Mouse (Mus musculus): ENCODE measurements around the gene Apba3.

Gene Apba3

DNA sequence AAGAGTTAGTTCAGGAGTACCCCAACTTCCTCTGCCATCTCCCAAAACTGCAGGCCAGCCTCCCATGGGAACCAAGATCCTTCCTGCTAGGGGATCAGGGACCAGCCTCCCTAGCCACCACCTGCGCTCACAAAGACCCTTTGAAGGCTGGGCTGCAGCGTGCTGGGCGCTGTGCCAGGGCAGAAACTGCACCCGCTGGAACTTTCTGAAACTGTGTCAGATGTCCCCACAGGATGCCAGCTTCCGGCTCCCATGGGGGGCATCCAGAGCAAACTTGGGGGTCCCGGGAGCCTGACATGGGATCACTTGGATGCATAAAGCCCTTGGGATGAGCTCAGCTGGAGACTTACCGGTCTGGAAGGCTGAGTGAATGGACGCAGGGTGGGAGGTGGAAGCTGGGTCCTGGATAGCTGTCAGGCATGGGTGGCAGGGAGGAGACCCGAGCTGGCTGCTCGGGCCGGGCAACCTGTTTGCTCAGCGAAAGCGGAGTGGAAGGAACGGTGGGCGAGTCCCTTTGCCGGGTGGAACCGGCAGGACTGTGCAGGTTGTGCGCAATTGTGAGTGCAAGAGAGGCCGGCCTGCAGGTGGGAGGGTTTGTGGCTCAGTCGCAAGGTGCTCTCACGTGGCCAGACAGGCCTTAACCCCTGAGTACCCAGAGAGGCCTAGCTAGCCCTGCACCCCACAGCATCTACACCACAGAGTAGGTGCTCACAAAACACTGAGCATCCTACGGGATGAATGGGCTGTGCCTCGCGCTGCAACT, 24.1 kb downstream of the Apba3 start:
- no peak for DNase-seq (ENCODE audit: low read depth, low spot score)

DNA sequence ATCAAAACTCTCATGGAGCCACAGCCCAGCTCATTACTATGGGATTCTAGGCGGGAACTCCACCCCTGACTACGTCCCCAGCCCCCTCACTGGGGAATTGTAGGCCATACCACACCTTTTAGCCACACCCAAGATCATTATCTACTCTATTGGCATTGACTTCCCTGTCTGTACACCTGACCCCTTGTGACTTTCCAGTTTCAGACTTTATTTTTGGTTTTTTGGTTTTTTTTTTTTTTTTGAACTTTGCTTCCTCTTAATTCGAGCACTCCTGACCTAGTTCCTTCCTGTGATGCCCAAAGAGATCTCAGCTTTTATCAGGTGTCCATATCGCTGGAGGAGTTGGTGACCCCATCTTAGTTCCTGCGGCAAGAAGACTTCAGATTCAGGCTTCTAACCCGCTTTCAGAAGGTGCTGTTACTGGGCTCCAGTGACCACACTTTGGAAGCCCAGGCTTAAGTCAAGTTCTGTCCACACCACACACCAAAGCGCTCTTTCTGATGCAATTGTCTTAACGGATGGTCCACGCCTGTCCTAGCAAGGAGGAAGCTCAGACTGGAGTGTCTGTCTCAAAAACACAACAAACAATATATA, 24.8 kb downstream of the Apba3 start, which contains the start of gene Tjp3:
TSS of gene Tjp3 (minus strand) at position 71 of the 594 bp plus-strand sequence.
- DNase-seq (ENCODE audit: low read depth, low spot score), result no peak

DNA sequence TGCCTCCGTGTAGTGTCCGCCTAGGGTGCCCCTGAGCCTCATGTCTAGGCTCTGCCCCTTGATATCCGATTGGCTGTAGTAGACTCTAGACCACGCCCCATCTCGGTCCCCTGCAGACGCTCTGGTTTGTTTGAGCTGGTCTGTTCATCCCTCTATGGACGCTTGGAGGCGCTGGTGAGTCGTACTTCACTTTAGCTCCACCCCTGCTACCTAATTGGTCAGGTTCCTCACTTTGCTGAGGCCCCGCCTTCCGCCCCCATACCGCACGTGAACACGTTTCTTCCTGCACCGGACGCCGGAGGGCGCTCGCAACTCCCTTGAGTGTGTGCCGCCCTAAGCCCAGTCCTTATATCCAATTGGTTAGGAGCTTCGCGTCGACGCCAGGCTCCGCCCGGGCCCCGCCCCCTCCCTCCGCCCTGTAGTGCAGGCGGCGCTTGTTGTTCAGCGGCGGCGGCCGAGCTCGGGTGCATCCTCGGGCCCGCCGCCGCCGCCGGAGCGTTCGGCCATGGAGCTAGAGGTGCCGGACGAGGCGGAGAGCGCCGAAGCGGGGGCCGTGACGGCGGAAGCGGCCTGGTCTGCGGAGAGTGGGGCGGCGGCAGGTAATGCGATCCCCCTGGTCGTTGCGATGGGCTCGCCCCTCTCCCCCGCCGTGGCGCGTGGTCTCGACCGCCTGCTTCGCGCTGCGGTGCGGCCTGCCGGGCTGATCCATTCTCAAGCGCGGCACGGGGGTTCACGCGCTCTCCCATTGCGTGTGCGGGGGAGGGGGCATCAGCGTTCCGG, 26.0 kb downstream of the Apba3 start, which contains the start of gene Pip5k1c:
TSS of gene Pip5k1c (plus strand) at position 410 of the 780 bp plus-strand sequence.
- DNase-seq (ENCODE audit: low read depth, low spot score), result peak; percentile 99

DNA sequence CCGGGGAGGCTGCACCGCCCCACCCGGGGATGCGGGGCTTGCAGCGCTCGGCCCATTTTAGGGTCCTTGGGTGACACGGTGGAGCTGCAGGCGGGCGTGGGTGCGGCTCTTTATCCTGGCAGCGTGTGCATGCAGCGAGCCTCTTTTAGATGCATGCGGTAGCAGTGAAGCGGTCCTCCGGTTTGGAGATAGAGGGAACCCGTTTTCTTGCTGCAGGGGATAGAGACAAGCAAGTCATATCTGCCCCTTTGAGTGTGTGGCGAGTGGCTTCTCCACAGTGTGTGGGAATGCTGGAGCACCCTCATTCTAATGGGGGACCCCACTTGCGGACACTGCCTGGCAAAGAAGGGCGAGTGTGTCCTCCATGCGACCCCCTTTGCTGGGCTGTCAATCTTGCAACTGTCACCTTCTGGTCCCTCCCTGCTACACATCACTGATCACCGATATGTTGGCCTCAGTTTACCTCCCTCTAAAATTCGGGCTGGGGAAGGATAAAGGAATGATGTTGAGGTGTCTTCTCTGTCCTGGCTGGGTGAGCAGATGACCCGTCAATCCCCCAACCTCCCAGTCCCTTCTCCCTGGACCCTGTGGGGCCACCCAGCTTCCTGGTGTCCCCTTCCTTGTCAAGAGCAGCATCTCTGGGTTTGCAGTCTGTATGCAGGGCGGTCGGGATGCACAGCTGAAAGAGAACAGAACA, 26.7 kb downstream of the Apba3 start:
- peak; percentile 63 for DNase-seq (ENCODE audit: low read depth, low spot score)

DNA sequence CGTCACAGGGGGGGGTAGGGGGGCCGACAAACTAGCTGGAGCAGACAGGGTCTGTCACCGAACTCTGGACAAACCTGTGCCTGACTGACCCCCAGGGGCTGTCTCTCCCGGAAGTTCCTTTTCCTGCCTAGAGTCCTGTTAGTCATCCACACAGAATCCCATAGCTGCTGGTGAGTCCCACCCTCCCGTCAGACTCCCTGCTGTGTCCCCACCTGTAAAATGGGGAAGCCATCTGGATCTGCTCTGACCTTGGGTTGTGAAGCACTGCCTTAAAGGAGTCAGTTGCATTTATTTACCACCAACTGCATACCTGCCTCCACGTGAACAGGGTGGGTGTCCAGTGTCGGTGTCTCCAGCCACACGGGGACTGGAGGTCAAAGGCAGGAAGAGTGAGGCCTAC, 27.7 kb downstream of the Apba3 start:
- no peak for DNase-seq (ENCODE audit: low read depth, low spot score)

DNA sequence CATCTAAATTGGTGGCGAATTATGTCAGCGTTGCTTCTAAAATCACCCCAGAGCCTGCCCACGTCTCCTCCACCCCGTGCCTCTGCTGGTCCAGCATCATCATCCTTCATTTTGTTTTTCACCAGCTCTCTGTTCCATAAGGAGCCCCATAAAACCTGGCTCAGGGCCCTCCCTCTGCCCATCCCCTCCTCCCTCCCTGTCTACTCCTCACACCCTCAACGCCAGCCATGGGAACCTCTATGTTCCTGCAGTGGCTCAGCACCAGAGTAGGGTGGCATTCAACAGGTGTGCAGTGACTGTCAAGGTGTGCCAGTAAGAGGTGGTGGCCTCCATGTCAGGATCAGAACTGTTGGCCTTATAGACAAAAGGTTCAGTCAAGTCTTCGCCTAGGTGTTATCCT, 28.4 kb downstream of the Apba3 start:
- peak; percentile 67 for DNase-seq (ENCODE audit: low read depth, low spot score)

DNA sequence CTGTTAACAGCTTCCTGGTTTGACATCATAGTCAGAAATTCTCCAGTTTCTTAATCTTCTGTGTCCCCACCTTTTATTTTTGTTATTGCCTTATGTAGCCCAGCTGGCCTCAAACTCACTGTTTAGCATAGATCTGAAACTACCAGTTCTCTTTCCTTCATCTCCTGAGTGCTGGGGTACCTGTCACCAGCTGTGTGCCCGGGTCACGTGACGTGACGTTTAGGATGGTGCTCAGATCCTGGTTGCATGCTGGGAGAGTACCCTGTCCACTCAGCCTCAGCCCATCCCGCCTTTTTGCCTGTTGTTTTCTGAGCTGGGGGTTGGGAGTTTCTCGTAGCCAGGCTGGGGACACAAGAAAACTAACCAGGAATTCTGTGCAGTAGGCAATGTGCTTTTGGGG, 30.5 kb downstream of the Apba3 start:
- no peak for DNase-seq (ENCODE audit: low read depth, low spot score)

DNA sequence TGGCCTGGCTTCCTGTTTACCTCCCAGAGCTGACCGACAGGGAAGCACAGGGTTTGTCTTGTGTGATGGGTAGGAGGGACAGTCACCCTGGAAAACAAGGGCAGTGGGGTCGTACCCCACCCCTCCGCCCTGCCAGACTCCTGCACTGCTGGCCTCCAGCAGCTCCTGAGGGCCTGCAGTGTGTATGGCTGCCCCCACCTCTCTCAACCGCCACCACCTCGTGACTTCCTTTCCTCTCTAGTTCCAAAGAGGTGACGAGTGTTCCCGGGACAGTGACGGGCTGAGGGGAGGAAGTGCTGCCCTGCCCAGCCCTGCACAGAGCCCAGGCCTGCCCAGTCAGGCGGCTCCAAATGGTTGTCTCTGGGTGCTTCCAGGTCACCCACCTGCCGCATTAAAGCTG, 31.1 kb downstream of the Apba3 start:
- DNase-seq (ENCODE audit: low read depth, low spot score), result no peak

DNA sequence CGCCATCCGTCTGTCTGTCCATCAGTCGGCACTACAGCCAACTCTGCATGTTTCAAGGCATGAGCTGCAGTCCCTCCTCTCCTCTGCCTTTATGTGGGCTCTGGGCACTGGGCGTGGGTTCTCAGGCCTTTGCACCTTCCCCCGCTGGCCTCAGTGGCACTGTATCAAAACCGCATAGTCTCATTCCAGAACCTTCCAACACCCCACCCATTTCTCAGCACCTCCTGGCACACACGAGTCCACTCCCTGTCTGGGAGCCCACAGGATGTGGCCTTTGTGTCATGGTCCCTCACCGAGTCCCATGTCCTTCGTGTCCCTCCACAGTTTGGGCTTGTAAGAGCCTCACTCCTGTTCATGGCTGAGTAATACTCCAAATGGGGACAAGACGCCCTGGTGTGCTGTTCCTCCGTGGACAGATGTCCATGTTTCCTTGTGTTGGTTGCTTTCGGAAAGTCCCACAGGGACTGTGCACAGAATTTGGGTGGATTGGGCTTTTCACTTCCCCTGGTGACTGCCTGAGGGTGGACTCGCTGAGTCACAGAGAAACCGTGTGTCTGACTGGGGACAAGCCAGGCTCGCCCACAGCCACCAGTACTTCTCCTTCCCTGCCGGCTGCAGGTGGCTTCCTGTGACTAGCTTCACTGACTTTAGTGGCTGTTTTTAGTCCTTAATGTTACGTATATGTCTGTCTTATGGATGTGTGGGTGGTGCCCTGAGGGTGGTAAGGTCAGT, 31.8 kb downstream of the Apba3 start:
- DNase-seq (ENCODE audit: low read depth, low spot score), result peak; percentile 83

DNA sequence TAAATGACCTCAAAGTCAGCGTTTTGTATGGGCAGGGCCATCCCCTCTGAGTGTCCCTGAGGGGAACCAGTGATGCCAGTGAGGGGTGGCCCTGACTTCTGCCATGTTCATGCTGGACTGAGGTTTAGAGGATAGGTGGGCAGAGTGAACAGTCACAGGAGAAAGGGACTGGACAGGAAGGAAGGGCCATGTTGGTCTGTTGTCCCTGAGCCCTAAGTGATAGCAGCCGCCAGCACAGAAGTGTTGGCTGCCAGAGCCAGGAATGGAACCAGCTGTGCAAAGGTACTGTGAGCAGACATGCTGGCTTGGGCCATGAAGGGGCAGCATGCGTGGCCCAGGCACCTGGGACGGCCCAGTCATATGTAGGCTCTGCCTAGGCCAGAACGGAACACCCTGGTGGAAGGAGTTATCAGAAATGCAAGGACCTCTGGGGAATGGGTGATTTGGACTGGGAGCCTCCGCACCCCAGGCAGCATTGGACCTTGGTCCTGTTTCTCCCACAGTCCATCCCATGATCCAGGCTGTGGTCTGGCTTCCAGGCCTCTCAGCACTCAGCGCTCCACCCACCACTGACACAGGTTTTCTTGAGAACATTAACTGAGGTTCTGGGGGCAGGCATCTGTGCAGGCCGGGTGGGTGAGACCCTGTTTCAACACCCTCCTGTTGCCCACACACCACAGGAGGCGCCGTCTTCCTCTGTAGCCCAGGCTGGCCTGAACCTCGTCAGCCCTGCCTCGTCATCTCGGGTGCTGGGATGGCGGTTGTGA, 33.0 kb downstream of the Apba3 start:
- no peak for DNase-seq (ENCODE audit: low read depth, low spot score)

DNA sequence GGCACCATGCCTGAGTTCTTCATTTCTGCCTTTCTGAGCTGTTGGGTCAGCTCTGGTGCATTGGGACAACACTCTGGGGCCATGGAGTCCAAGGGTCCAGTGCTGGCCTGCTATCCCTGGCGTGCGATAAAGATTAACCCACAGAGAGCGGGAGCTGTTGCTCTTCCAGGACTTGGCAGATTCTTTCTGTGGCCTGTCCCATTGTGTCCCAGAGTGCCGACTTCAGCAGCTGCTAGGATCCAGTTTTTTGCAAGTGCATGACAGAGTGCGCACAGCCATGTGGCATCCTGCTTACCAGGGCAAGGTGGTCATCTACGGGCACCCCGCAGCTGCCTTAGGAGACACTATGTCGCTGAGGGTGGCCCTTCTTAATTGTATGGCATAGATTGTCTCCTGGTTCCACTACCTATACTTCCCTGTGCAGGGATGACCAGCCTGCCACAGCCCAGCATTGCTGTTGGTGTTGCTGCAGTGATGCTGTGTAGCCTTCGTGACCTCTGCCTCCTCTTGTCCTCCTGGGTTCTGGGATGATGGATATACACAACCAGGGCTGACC, 33.7 kb downstream of the Apba3 start:
- DNase-seq (ENCODE audit: low read depth, low spot score), result no peak

DNA sequence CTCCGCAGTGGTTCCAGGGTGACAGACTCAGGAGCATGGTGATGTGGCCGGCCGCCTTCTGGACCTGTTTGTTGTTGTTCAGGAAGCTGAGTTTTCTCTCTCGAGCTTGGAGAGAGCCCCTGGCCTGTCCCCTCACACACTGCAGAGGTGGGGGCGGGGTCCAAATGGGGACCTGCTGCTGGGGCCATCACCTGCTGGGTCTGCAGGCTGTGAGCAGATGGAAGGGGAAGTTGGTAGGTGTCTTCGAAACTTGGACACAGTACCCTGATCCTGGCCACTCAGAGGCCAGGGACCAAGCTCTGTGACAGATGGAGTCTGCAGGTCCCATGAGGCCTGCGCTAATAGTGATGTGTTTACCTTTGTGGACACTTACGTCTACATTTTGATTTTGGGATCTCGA, 34.6 kb downstream of the Apba3 start:
- DNase-seq (ENCODE audit: low read depth, low spot score), result no peak

DNA sequence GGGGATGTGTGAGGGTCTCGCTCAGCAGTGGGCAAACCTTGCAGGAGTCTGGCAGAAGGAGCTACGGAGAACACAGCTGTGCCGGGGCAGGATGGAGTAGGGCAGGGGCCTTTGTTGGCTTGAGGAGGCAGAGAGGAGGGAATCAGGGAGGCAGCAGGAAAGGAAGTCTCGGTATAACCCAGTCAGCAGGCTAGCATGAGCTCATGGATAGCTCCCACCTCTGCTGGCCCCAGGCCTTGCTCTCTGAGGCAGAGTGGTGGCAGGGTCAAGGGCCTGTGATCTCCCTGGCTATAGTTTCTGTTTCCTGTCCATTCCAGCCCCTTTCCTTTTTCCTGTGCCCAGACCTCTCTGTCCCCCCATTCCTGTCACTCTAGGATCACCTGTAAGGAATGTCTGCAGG, 35.5 kb downstream of the Apba3 start:
- no peak for DNase-seq (ENCODE audit: low read depth, low spot score)

DNA sequence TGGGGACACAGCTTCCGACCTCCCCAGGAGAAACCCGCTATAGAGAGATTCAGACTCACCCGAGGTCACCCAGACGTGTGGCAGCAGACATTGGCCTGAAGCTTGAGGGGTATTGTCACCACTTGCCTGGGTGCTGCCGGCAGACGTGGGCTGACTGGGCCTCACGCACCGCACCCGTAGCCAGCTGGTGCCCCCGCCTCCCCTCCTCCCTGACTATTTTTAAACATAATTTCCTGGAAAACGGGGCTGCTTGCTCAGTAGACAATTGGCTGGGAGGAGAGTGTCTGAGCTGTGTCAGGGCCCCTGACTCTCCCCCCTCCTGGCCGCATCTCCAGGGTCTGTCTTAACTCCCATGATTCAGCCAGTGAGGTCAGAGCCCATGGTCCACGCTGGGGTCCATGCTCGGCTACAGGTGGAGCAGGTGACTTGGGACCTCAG, 36.0 kb downstream of the Apba3 start:
- DNase-seq (ENCODE audit: low read depth, low spot score), result peak; percentile 75

DNA sequence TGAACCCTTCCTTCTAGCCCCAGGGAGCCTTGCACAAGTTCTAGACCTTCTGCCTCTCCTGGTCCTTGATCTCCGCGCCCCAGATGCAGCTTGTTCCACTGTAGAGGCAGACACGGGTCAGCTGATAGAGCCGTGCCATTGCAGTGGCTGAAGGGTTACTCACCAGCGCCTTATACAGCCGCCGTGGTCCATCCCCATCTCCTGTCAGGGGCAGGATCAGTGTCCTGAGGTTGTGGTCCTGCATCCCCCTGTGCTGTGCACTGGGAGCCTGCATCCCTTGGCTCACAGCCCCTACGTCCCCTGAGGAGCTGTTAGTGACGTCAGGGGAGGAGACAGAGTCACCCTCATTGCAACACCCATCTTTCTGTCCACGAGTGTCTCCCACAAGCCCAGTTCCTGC, 36.5 kb downstream of the Apba3 start:
- no peak for DNase-seq (ENCODE audit: low read depth, low spot score)

DNA sequence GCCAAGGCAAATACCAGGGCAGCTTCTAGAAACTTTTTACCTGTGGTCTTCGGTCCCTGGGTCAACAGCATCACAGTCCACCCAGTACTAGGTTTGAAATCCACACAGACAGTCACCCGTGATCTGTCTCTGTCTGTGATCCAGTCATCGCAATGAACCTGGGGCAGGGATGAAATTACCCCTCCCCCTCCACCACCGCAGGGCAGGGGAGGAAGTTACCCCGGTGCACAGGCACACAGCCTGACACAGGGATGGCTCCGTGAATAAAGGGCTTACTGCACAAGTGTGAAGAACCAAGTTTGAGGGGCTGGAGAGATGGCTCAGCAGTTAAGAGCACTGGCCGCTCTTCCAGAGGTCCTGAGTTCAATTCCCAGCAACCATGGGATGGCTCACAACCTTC, 37.0 kb downstream of the Apba3 start:
- no peak for DNase-seq (ENCODE audit: low read depth, low spot score)

DNA sequence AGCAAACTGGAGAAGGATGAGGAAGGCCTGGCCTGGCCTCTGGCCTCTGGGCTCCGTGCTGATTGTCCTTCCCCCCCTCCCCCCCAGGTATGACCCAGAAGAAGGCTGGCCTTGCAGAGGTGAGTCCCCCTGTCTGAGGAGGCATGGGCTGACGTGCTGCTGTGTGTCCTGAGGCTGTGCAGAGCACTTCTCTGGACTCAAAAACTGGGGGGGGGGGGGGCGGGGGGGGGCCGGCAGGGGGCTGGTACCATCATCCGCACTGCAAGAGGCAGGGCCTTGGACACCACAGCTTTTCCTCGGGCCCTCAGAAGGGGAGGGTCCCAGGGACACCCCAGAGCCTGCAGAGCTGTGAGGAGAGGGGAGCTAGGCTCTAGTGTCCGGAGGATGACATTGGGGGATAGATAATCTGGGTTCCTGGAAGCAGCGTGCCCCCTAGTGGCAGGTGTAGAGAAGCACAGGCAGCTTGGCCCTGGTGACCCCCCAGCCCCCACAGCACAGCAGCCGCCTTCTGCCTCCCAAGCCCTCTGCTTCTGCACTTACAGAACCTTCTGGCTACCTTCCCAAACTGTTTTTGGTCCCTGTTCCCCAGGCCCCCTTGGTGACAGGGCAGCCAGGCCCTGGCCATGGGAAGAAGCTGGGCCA, 38.0 kb downstream of the Apba3 start:
- DNase-seq (ENCODE audit: low read depth, low spot score), result no peak

DNA sequence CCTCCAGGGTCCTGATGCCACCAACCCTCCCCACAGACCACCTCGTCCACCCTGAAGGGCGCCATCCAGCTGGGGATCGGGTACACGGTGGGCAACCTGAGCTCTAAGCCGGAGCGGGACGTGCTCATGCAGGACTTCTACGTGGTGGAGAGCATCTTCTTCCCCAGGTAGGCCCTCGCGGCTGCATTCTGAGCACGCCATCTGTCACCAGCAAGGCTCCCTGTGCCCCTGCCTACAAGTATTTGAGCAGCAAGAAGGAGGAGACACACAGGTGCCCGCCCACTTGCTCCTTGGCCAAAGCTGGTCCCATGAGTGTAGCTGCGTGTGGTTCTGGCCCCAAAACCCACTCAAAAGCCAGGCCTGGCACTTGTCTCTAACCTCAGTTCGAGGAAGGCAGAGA, 38.9 kb downstream of the Apba3 start:
- DNase-seq (ENCODE audit: low read depth, low spot score), result no peak

DNA sequence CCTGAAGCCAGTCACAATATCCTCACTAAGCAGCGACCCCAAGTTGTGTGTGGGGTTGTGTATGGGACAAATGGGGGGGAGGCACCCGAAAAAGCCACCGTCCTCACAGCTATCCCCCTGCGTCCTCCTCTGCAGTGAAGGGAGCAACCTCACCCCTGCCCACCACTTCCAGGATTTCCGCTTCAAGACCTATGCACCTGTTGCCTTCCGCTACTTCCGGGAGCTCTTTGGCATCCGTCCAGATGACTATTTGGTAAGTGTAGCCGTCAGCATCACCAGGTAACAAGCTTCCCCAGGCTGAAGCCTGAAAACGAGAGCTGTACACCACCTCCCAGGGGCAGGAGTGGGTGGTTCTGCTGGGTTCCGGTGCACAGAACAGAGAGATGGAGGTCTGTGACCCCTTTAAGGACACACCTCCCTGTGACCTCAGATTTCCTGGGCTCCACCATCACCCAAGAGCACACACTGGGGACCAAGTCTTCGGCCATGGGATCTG, 39.5 kb downstream of the Apba3 start:
- no peak for DNase-seq (ENCODE audit: low read depth, low spot score)

Data from telencephalon, adult 2 months (tissue).